Mouse (Mus musculus) fat pad, adult 2 months (tissue): ENCODE results near the gene Kctd7.

Source experiments
- DNase-seq: peaks from one replicate; pipeline ENCODE4 v3.0.0-alpha.2; 2011; ENCODE audit warnings: low read depth, low spot score; ENCODE audit errors: extremely low read depth

Kctd7 gene

DNA sequence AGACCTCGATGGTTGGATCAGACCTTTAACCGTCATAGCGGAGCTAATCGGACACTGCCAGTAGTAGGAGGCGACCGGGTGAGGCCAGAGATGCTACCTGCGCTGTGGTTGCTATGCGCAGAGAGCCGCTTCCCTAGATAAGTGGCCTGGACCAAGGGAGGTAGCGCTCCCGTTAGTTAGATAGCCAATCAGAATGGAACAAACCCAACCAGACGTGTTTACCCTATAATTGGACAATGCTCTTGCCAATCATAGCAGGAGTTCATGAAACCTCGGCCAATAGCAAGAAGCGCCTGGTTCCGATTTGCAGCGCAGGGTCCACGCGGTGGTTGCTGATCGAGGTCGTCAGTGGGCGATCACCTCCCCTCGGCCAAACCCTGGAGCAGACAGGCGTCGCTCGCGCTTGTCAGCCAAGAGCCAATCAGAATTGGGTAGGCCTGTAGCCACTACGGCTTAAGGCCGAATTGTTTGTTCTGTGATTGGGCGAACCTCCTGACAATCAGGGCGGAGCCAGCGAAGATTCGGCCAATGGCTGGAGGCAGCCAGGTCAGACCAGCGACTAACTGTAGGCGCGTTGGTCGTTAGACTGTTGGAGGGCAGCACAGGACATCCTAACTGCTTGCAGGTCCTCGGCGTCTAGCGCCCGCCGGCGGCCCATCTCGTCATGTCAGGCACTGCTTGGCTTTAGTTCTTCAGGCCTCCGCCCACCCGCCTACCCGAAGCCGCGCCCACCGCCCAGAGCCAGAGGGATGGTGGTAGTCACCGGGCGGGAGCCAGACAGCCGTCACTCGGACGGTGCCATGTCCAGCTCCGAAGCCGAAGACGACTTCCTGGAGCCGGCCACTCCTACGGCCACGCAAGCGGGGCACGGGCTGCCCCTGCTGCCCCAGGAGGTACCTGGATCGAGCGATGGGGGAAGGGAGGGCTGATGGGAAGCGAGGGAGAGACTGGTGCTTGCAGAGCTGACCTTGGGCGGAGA, at the start of gene Kctd7:
Gene Kctd7, plus strand, starts transcription at position 528 of the 979 bp plus-strand sequence.
- DNase-seq: peak; percentile 67

DNA sequence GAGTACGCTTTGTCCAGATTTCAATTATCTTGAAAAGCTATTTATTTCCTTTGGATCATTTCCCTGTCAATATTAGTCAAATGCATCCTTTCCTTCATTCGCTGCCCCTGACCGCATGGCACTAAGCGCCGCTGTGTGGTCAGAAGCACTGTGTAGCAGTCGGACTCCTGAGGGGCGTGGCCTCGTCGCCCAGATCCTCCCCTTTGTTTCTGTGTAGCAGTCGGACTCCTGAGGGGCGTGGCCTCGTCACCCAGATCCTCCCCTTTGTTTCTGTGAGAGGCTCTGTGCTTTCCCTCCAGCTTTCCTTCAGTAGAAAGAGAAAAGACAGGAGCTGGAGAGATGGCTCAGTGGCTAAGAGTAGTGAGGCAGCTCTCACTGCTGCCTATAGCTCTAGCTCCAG, 47.9 kb upstream of the Kctd7 start:
- DNase-seq: no peak

DNA sequence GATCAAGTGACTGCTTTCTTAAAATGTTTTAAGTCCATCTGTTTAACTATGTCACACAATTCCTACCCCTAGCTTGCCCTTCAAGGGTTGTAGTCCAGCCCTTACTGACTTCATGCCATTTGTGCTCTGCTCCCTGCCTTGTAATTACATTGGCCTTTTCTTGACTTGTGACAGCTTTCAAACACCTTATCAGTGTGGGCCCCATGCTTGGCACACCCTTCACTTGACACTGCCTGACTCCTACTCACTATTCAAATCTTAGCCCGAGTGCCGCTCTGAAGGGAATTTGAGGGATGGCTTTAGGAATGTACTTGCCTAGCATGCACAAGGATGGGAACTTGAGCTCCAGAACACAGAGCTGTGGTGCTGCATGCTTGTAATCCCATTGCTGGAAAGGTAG, 46.8 kb upstream of the Kctd7 start:
- no peak for DNase-seq

DNA sequence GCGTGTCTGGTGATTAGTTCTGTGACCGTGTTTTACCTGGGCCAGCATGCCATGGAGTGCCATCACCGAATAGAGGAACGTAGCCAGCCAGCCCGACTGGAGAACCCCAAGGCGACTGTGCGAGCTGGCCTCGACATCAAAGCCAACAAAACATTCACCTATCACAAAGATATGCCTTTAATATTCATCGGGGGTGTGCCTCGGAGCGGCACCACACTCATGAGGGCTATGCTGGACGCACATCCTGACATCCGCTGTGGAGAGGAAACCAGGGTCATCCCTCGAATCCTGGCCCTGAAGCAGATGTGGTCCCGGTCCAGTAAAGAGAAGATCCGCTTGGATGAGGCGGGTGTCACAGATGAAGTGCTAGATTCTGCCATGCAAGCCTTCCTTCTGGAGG, 42.9 kb upstream of the Kctd7 start:
- DNase-seq: no peak

DNA sequence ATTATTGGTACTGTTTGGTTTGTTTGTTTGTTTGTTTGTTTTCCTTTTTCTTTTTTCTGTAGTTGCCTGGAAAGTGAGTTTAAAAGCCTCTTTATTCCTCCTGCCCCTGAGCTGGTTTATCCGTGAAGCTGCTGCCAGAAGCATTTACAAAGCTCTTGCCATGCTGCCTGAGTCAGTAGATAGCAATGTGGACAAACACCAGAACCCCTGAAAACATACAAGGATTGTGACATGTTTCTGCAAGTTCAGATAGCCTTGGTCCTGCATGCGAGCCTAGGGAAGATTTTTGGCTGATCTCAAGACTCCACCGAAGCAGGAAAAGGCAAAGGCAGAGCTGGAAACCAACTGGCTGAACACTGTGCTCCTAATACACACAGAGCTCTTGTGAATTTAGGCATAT, 35.3 kb upstream of the Kctd7 start:
- peak; percentile 18 for DNase-seq

DNA sequence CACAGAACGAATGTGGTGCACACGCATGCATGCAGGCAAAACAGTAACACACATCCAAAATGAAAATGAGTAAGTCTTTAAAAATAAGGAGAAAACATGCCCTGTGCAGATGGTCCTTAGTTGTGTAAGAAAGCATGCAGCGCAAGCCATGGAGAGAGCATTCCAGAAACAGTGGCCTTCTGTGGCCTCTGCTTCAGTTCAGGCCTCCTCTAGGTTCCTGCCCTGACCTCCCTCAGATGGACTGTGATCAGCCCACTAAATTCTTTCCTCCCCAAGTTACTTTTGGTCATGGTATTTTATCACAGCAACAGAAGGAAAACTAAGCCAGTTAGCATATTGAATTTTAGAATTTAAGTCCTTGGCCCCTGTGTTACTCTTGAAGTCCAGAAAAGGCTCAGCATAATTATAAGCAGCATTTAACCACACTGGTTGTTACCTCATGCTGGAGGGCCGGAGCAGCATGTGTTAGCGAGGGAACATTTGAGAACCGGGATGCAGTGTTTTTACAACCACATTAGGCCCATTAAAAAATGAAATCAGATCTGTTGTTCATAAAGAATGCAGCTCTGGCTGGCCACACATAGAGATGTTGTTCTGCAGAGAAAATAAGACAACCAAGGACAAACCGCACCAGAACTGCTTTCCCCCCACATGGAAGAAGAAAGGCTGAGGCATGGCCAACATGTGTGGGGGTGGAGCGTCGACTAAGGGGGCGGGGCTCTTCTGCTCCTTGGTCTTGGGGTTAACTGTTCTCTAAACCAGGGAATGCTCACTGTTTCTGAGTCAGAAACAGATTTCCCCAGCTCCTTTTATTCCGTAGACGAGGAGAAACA, 33.8 kb upstream of the Kctd7 start:
- DNase-seq: no peak

DNA sequence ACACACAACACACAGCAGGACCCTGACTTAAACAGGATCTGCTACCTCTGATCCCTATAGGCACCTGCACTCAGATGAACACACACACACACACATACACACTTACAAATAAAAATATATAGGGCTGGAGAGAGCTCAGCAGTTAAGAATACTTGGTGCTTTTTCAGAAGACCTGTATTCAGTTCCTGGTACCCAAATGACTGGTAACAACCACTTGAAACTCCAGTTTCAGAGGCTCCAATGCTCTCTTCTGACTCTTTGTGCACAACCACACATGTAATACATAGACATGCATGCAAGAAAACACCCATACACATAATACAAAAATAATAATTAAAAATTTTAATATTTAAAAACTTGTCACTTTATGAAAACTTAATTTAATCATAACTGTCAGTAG, 32.0 kb upstream of the Kctd7 start:
- no peak for DNase-seq

DNA sequence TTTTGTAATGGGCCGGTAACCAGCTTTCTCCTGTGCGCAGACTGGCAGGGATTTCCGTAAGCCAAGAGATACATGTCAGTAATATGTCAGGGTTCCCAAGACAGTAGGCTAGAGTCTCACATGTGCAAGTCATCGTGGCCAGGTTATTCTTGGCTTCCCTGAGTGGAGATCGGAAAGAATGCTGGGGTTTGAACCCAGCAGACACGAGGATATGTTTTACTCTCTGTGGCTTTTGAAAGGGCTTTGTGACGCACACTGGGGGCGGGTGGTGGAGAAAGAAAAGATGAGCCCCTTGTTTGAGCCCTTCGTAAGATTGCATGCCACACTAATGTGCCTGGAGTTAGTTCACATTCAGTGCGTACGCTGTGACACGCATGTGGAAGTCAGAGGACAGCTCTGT, 28.5 kb upstream of the Kctd7 start:
- DNase-seq: no peak

DNA sequence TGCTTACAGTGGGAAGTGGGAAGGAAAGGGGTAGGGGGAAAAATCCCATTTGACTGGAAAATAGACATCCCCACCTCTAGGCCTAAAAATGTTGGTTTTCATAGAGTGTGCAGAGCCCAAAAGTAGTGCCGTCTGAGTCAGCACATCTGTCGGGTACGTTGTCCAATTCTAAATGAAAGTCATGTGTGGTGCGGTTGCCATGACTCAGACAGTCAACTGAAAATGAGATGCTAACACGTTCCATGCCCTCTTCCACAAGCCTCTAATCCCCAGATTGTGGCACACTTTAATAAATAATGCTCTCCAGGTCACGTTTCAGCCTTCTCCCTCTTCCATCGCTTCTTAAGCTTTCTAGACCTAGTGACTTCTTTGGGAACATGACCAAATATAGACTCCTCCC, 27.8 kb upstream of the Kctd7 start:
- no peak for DNase-seq

DNA sequence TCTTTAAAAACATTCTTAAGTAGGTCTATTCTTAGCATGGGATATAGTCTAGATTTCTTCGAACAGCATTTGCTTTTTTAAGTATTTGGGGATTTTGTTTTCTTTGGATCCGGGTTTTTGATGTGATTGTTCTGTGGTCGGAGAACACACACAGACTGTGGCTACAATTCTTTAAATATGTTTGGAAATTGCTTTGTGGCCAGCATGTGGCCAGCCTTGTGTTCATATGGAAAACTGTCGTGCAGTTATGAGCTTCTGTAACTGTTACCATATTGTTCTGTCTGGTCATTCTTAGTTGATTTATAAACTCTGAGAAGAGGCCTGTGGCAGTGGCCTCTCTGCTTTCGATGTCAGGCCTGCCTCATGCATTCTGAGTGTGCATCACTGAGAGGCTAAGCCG, 26.7 kb upstream of the Kctd7 start:
- no peak for DNase-seq

DNA sequence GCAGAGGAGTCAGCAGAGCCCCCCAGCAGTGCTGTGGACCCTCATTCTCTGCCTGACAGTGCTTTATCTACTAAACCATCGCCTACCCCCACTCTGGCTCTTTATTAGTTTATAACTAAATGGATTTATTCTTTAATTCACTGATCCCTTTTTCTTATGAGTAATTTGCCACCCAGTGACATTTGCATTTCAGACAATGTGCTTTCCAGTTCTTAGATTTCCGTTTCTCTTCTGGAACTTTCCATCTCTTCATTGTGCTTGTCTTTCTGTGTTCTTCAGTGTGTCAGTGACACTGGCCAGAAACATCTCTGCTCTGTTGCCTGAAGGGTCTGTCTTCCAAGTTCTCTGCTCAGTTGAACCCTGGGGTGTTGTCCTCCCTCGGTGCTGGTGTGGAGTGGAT, 25.4 kb upstream of the Kctd7 start:
- DNase-seq: no peak

DNA sequence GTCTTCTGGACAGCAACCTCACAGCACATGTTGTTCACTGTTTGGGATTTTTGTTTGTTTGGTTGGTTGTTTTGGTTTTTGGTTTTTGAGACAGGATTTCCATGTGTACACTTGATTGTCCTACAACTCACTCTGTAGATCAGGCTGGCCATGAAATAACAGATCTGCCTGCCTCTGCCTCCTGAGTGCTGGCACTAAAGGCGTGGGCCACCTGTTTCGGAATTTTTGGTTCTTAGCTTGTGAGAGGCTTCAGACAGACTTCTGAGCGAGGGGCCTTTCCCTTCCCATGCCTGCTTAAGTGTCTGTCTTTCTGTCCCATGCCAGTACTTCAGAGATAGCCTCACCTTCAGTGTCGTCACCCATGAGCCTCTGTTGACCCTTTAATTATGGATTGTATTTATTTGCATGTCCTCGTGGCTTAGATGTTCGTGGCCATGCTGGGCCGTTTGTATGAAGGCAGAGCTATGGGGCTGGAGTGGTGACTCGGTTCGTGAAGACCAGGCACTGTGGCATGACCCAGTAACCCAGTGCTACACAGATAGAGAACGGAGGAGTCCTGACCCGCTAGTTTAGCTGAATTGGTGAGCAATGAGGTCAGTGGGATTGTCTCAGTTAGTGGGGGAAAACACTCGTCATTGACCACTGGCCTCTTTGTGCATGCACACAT, 24.5 kb upstream of the Kctd7 start:
- DNase-seq: no peak

DNA sequence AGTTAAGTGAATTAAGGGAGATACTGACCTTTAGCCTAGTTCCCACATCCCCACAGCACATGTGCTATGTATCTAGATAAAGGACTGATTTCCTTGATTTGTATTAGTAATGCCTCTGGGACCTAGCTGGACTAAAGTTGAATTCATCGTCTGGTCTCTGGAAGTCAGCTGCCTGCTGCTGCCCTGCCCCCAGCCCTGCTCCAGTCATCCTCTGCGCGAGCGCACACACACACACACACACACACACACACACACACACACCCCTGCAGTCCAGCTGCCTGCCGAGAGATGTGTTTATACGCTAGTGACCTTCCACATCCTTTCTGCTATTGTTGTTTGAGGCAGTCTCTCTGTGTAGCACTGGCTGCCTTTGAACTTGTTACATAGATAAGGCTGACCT, 23.8 kb upstream of the Kctd7 start:
- no peak for DNase-seq

DNA sequence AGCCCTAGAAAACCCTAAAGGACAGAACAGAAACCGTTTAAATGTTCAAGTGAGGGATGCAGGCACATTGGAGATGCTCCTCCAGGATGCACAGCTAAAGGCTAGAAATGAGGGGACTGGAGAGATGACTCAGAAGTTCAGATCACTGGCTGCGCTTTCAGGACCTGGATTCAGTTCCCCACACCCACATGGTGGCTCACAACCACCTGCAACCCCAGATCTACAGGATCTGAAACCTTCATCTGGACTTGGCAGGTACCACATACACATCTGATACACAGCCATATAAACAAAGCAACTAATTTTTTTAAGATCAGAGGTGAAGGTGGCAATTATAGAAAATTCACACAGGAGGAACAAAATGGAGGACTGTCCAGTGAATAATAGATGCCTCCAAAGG, 22.3 kb upstream of the Kctd7 start:
- DNase-seq: no peak

DNA sequence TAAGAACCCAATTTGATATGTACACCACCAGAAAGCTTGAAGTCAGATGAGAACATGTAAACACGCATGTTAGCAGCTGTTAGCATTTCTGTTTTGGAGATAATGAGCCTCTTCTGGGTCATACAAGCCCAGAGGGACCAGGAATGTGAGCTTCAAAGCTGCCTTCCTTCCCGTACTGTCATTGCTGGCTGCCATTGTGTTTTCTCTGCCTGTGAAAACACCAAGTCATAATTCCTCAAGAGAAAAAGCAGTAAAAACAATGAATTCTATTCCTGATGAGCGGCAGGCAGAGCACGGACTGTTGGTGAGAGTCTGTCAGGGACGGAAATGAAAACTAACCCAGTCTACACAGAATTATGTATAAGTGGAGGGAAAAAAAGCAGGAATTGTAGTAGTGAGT, 20.4 kb upstream of the Kctd7 start:
- DNase-seq: no peak

DNA sequence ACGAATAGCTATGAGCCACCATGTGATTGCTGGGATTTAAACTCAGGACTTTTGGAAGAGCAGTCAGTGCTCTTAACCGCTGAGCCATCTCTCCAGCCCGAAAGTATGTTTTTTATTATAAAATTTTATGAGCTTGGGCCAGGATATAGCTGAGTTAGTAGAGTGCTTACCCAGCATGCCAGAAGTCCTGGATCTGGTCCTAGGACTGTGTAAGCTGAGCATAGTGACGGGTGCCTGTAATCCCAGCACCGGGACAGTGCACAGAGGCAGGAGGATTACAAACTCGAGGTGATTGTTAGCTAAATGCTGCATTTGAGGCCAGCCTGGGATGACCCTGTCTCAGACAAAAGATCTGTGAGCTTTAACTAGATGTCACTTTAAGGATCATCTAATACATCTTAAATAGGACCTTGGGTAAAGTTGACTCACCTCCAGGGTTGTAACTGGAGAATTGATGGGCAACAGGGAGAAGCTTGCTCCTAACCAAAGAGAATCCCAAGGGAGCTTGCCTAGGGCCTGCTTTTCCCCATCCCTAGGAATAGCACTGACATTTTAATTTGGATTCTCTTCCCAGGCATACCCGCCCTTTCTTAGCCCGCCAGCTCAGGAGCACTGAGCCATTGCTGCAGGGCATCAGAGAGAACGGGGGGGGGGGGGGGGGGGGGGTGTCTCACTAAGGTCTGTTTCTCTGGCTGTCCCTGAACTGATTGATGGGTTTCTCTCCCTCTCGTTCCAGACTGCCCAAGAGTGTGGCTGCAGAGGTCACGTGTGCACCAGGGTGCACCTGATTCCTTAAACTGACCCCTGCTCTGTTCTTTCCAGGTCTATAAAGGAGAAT, 15.8 kb upstream of the Kctd7 start:
- DNase-seq: no peak

DNA sequence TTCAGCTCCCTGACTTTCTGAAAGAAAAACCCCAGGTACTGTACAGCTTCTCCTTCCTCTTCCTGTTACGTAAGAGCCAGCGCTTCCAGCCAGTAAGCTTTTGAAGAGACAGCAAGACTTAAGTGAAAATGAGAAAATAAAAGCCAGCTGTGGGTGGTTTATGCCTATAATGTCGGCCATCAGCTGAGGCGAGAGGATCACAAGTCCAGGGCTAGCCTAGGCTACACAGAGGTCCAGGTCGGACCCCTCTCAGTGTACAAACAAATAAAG, 15.2 kb upstream of the Kctd7 start:
- DNase-seq: no peak

DNA sequence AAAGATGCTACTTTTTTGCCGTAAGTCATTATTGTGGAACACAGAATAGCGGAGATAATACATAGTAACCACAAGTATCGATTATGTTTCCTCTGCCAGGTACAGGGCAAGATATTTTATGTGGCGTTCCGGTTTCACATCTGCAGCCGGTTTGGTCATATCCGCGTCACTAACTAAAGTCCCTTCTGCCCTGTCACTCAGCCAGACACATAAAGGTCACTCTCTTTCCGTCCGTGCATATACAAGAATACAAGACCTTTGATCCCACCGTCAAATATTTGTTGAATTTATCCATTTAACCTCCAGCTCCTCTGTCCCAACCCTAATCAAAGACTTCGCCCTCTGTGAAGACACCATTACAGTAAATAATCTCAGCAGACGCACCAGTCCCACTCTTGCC, 8.1 kb upstream of the Kctd7 start:
- DNase-seq: no peak

DNA sequence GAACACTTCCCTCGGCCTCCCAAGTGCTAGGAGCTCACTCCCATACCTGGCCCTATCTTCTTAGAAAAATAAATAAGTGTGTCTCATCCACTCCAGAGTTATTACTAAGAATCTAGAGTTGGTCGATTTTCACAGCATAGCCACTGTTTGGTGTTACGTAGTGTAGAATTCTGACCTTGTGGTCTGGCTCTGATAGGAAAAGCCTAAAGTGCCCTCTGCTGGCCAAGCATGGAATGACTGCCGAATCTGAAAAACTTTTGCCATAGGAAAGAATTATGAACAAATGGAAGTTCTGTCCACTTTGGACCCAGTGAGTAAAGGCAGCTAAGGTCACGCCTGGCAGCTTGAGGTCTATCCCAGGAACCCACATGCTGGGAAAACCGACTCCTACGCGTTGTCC, 5.3 kb upstream of the Kctd7 start:
- DNase-seq: no peak

DNA sequence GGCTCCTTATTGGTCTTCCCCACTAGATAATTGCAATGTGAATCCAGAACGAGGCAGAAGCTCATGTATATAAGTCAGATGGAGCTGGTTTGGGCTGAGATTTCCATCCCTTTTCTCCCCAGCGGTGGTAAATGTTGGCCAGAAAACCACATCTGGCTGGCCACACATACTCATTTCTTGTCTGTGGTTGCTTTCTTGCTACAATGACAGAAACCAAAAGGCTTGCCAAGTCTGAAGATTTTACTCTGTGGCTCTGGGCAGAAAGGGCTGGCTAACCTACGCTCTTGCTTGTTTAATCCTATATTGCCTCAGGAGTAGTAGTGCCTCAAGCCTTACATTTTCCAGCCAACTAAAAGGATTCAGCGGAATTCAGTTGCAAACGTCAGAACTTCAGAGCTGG, 3.5 kb upstream of the Kctd7 start:
- no peak for DNase-seq

DNA sequence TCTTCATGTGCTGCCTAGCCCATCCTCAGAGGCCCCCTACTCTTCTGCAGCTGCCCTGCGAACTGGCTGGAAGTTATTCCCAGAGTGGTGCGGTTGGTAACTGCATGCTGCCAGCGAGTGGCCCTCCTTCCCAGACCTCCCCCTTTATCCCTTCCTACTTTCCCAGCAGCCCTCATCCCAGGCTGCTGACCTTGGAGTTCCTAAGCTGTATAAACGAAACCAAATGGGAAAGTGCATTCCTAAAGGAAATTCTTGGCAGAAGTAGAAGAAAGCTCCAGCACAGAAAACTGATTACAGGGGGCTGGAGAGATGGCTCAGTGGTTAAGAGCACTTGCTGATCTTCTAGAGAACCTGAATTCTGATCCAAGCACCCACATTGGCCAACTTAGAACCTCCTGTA, 2.6 kb upstream of the Kctd7 start:
- no peak for DNase-seq
